Mouse (Mus musculus) lung, postnatal 0 days (tissue): ENCODE results near the gene Htr3b. TPM values are rescaled to one million over a fixed set of nuclear protein-coding genes. Genes with fewer than 3 reads are reported as not detected.

Experiments
- ATAC-seq: fragments of 200-750 bp; cut with Nextera tagmentation; 2 replicates; pipeline ENCODE4 v1.8.0; 2017; ENCODE audit warnings: moderate library complexity
- DNase-seq: peaks from one replicate; pipeline ENCODE4 v3.0.0-alpha.2; 2016; ENCODE audit warnings: low spot score
- H3K27ac ChIP-seq: fragments of 300-500 bp; sonication (generic); 2 replicates; pipeline ENCODE4 v1.5.1; 2014; ENCODE audit warnings: antibody characterized with exemption, mild to moderate bottlenecking, low read length, mixed read lengths
- H3K27me3 ChIP-seq: fragments of 300-500 bp; sonication (generic); replicated peaks from 2 replicates; pipeline ENCODE4 v1.6.1; 2014; ENCODE audit warnings: low read length, mixed read lengths; ENCODE audit not compliant: insufficient read depth
- H3K36me3 ChIP-seq: fragments of 300-500 bp; sonication (generic); 2 replicates; pipeline ENCODE4 v1.6.1; 2014; ENCODE audit warnings: low read length, mixed read lengths; ENCODE audit not compliant: insufficient read depth
- H3K4me1 ChIP-seq: fragments of 300-500 bp; sonication (generic); 2 replicates; pipeline ENCODE4 v1.6.1; 2014; ENCODE audit warnings: antibody characterized with exemption, low read depth, low read length, mixed read lengths; ENCODE audit not compliant: insufficient read depth
- H3K4me2 ChIP-seq: fragments of 300-500 bp; sonication (generic); replicated peaks from 2 replicates; pipeline ENCODE4 v1.6.1; 2014; ENCODE audit warnings: low read depth, mild to moderate bottlenecking, low read length, moderate library complexity, mixed read lengths
- H3K4me3 ChIP-seq: fragments of 300-500 bp; sonication (generic); 2 replicates; pipeline ENCODE4 v1.5.1; 2014; ENCODE audit warnings: low read depth, low read length
- H3K9ac ChIP-seq: fragments of 300-500 bp; sonication (generic); replicated peaks from 2 replicates; pipeline ENCODE4 v1.6.1; 2014; ENCODE audit warnings: low read depth, mild to moderate bottlenecking
- H3K9me3 ChIP-seq: fragments of 300-500 bp; sonication (generic); 2 replicates; pipeline ENCODE4 v1.6.1; 2016; ENCODE audit warnings: low read length, mixed read lengths
- CTCF ChIP-seq: IDR thresholded peaks from 2 replicates; pipeline ENCODE4 v1.5.1; 2016; ENCODE audit warnings: antibody characterized with exemption, mild to moderate bottlenecking
- EP300 ChIP-seq: IDR thresholded peaks from 2 replicates; pipeline ENCODE4 v1.6.1; 2016; ENCODE audit warnings: antibody characterized with exemption, mild to moderate bottlenecking, control low read depth
- WGBS: fragments of 180-500 bp; shearing (Covaris S2); extraction: QIAGEN DNeasy Blood & Tissue Kit; methylation state at CpG from one replicate; pipeline ENCODE4 v1.1.7; 2014; 5-methylcytosine and 5-hydroxymethylcytosine counted together
- polyA plus RNA-seq: library from polyadenylated mRNA; unstranded; fragments of >200 nt; fragmentation: Nextera tagmentation; extraction: Ambion mirVana; gene quantifications from 2 replicates; pipeline ENCODE4 v1.2.1, GENCODE M21; 2015

The Htr3b gene
- not detected in 2 replicates for polyA plus RNA-seq

GRCm38 (mm10) chr9:48964587-48965040 lies at the start of gene Htr3b:
Gene Htr3b (minus strand): TSS chr9:48964990.
- Histone ChIP-seq H3K4me3 (no peak within 1 kb of the TSS), H3K27ac (no peak within 1 kb of the TSS), H3K27me3 (no peaks in the 10 kb centered on the region), H3K9ac (no peak within 1 kb of the TSS), H3K36me3 (no peaks in the 10 kb centered on the region), H3K4me1 (no peaks in the 10 kb centered on the region), H3K4me2 (no peak within 1 kb of the TSS), H3K9me3 (no peaks in the 10 kb centered on the region)
- WGBS, result 49% methylated on average over 7 of the region's 7 CpGs
- DNase-seq, result peak; percentile 14
- TF ChIP-seq EP300 (no peak), CTCF (peak; percentile 61)
- no peak for ATAC-seq

- WGBS, result 83% methylated on average over 6 of the region's 6 CpGs
- Histone ChIP-seq H3K9me3 (no peaks in the 10 kb centered on the region), H3K27me3 (no peaks in the 10 kb centered on the region), H3K9ac (no peak overlapping the region), H3K4me3 (no peak overlapping the region), H3K27ac (no peak overlapping the region), H3K36me3 (no peaks in the 10 kb centered on the region), H3K4me1 (no peaks in the 10 kb centered on the region), H3K4me2 (no peak overlapping the region)
- no peak for TF ChIP-seq EP300
- DNase-seq (no peak), ATAC-seq (no peak)
Measured at GRCm38 (mm10) chr9:48999256-48999655, 34.5 kb upstream of the Htr3b start.

- no peak overlapping the region for H3K9ac ChIP-seq
- DNase-seq (no peak), ATAC-seq (no peak)
- no peaks in the 10 kb centered on the region for H3K4me1 ChIP-seq
- no peaks in the 10 kb centered on the region for H3K27me3 ChIP-seq
- H3K9me3 ChIP-seq, result no peaks in the 10 kb centered on the region
- no peaks in the 10 kb centered on the region for H3K36me3 ChIP-seq
- H3K27ac ChIP-seq, result no peak overlapping the region
- TF ChIP-seq CTCF (peak; percentile 24), EP300 (no peak)
- no peak overlapping the region for H3K4me3 ChIP-seq
- no peak overlapping the region for H3K4me2 ChIP-seq
- 95% methylated on average over 1 of the region's 1 CpGs for WGBS
Measured at GRCm38 (mm10) chr9:48995735-48996134, 30.9 kb upstream of the Htr3b start.

- Histone ChIP-seq H3K4me1 (no peaks in the 10 kb centered on the region), H3K4me2 (no peak overlapping the region), H3K27ac (no peak overlapping the region), H3K9ac (no peak overlapping the region), H3K9me3 (no peaks in the 10 kb centered on the region), H3K27me3 (no peaks in the 10 kb centered on the region), H3K36me3 (no peaks in the 10 kb centered on the region), H3K4me3 (no peak overlapping the region)
- 88% methylated on average over 7 of the region's 7 CpGs for WGBS
- TF ChIP-seq CTCF (no peak), EP300 (no peak)
- DNase-seq (no peak), ATAC-seq (no peak)
Measured at GRCm38 (mm10) chr9:48994779-48995178, 30.0 kb upstream of the Htr3b start.

GRCm38 (mm10) chr9:48991671-48992070 lies 26.9 kb upstream of the Htr3b start:
- no peaks in the 10 kb centered on the region for H3K27me3 ChIP-seq
- H3K4me2 ChIP-seq, result no peak overlapping the region
- H3K36me3 ChIP-seq, result no peaks in the 10 kb centered on the region
- TF ChIP-seq EP300 (no peak), CTCF (no peak)
- H3K4me3 ChIP-seq, result no peak overlapping the region
- H3K27ac ChIP-seq, result no peak overlapping the region
- H3K9me3 ChIP-seq, result no peaks in the 10 kb centered on the region
- no peak overlapping the region for H3K9ac ChIP-seq
- no peak for DNase-seq
- H3K4me1 ChIP-seq, result peaks cover 6% of the 10 kb centered on the region; the same call in 1 of the 2 replicates
- WGBS, result 80% methylated on average over 5 of the region's 5 CpGs
- no peak for ATAC-seq

- no peaks in the 10 kb centered on the region for H3K36me3 ChIP-seq
- no peak for TF ChIP-seq CTCF
- TF ChIP-seq EP300, result no peak
- no peak overlapping the region; the same call in 1 of the 2 replicates for H3K4me2 ChIP-seq
- H3K4me1 ChIP-seq, result peaks cover 11% of the 10 kb centered on the region; the same call in 1 of the 2 replicates
- DNase-seq, result no peak
- H3K27me3 ChIP-seq, result no peaks in the 10 kb centered on the region
- no peak overlapping the region for H3K9ac ChIP-seq
- H3K27ac ChIP-seq, result no peak overlapping the region
- no peak overlapping the region for H3K4me3 ChIP-seq
- ATAC-seq, result no peak
- no peaks in the 10 kb centered on the region for H3K9me3 ChIP-seq
- WGBS, result 34% methylated on average over 12 of the region's 12 CpGs
Measured at GRCm38 (mm10) chr9:48987201-48988101, 22.7 kb upstream of the Htr3b start.
